Mouse (Mus musculus): ENCODE results near the gene Asic5. TPM values are rescaled to one million over a fixed set of nuclear protein-coding genes. Genes with fewer than 3 reads are reported as not detected.
A peak's percentile ranks its signal among the peaks of the same experiment; 100 is the strongest.

The Asic5 gene
- polyA plus RNA-seq, 1 experiment from 2014 or later = not detected

DNA sequence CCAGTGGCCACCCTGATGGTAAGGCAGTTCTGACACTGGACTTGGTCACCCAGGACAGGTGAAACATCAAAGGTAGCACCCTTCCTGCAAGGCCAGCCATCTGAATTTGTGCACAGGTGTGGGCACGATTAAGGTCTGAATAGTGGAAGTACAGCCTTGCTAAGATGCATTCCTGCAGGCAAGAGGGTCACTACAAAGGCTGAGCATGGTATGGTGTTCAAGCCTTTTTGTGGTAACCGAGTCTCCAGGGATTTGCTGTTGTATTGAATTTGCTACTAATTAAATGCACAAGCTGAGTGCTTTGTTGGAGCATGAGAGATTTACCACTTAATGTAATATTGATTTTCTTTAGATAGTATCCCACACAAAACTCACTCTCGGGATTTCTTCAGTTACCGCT, 66.0 kb downstream of the Asic5 start:
- ATAC-seq (ENCODE audit: insufficient number of reproducible peaks, low FRiP score) = no peak
- Histone ChIP-seq H3K4me2 (no peak overlapping the region), H3K4me1 (replicated peaks) (peaks cover 6% of the 10 kb centered on the region; the same call in 1 of the 2 replicates), H3K9me3 (replicated peaks) (no peaks in the 10 kb centered on the region), H3K27me3 (replicated peaks) (no peaks in the 10 kb centered on the region), H3K36me3 (peaks cover 30% of the 10 kb centered on the region), H3K27ac (ENCODE audit: poor library complexity, severe bottlenecking) (no peak overlapping the region), H3K4me3 (no peak overlapping the region), H3K9ac (no peak overlapping the region)
- WGBS = 81% methylated on average over 4 of the region's 4 CpGs

DNA sequence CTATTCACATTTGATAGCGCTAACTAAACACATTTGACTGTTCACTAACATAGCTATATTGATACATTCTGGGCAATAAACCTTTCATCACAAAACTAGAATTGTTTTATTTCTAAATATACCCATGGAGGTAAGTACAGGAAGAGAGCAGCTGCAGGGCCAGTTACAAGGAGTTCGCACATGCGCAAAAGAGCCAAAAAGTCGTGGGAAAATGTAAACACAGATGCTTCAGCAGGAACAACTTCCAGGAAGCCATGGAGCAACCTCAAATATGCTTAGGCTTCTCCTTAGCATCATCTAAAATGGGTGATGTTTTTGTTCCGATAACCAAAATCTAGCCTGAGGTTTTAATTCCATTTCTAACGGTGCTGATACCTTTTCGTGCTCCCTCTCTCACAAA, 66.6 kb downstream of the Asic5 start:
- no peak overlapping the region for H3K9ac ChIP-seq
- no peak overlapping the region for H3K4me2 ChIP-seq
- ATAC-seq (ENCODE audit: insufficient number of reproducible peaks, low FRiP score) = no peak
- H3K27ac ChIP-seq (ENCODE audit: poor library complexity, severe bottlenecking) = no peak overlapping the region
- WGBS = 61% methylated on average over 7 of the region's 7 CpGs
- H3K9me3 ChIP-seq (replicated peaks) = no peaks in the 10 kb centered on the region
- H3K4me3 ChIP-seq = no peak overlapping the region
- peaks cover 25% of the 10 kb centered on the region for H3K36me3 ChIP-seq
- peaks cover 6% of the 10 kb centered on the region; the same call in 1 of the 2 replicates for H3K4me1 ChIP-seq (replicated peaks)
- no peaks in the 10 kb centered on the region for H3K27me3 ChIP-seq (replicated peaks)

DNA sequence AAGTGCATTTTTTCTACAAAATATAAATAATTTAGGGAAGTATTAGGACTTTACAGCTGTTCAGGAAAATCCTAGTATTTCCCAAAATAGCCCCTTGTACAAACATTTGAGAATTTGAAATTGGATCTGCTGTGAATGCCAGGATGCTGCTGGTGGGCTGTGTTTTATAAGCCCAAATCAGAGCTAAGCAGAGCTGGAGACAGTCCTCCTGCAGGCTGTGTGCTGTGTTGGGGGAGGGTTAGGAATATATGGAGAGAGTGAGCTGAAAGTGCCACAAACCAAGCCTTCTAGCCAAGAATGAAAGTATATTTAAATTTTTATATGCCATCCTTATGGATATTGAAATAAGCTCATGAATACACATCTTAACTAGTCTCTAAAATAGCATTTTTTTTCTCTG, 69.4 kb downstream of the Asic5 start:
- peaks cover 10% of the 10 kb centered on the region for H3K36me3 ChIP-seq
- no peaks in the 10 kb centered on the region for H3K9me3 ChIP-seq (replicated peaks)
- peaks cover 19% of the 10 kb centered on the region for H3K4me1 ChIP-seq (replicated peaks)
- H3K4me3 ChIP-seq = no peak overlapping the region
- H3K4me2 ChIP-seq = no peak overlapping the region
- H3K27me3 ChIP-seq (replicated peaks) = no peaks in the 10 kb centered on the region
- ATAC-seq (ENCODE audit: insufficient number of reproducible peaks, low FRiP score) = no peak
- no peak overlapping the region for H3K9ac ChIP-seq
- H3K27ac ChIP-seq (ENCODE audit: poor library complexity, severe bottlenecking) = no peak overlapping the region

DNA sequence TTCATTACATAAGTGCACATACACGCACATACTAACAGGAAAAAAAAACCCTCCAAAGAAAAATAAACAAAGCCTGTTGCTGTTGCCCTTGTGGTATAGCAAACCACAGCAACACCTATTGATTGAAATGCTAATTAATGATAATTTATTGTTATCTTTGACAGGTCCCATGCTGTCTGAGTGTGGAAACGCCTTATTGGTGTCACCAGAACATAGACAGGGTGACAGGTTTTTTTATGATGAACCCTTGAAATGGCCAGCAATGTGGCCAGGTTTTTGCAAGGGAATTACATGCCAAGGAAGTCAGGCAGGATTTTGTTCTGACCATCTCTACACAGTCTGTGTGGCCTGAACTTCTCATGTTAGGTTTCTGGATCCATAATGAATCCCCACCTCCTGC, 69.9 kb downstream of the Asic5 start:
- peaks cover 19% of the 10 kb centered on the region for H3K4me1 ChIP-seq (replicated peaks)
- no peak overlapping the region for H3K9ac ChIP-seq
- H3K9me3 ChIP-seq (replicated peaks) = no peaks in the 10 kb centered on the region
- H3K4me2 ChIP-seq = no peak overlapping the region
- no peak for ATAC-seq (ENCODE audit: insufficient number of reproducible peaks, low FRiP score)
- H3K27me3 ChIP-seq (replicated peaks) = no peaks in the 10 kb centered on the region
- no peak overlapping the region for H3K4me3 ChIP-seq
- WGBS = 71% methylated on average over 2 of the region's 2 CpGs
- H3K27ac ChIP-seq (ENCODE audit: poor library complexity, severe bottlenecking) = no peak overlapping the region
- H3K36me3 ChIP-seq = peaks cover 7% of the 10 kb centered on the region; the same call in 1 of the 2 replicates

- H3K27me3 ChIP-seq (replicated peaks) = no peaks in the 10 kb centered on the region
- H3K27ac ChIP-seq (ENCODE audit: poor library complexity, severe bottlenecking) = peak overlapping the region; percentile 32; the same call in 1 of the 2 replicates
- H3K36me3 ChIP-seq = peaks cover 11% of the 10 kb centered on the region; the same call in 1 of the 2 replicates
- no peaks in the 10 kb centered on the region for H3K9me3 ChIP-seq (replicated peaks)
- H3K9ac ChIP-seq = no peak overlapping the region
- ATAC-seq (ENCODE audit: insufficient number of reproducible peaks, low FRiP score) = no peak
- H3K4me1 ChIP-seq (replicated peaks) = peaks cover 29% of the 10 kb centered on the region
- no peak overlapping the region for H3K4me3 ChIP-seq
- H3K4me2 ChIP-seq = no peak overlapping the region
- 19% methylated on average over 5 of the region's 5 CpGs for WGBS
Measured at GRCm38 (mm10) chr3:82054283-82054974, 72.3 kb downstream of the Asic5 start.

DNA sequence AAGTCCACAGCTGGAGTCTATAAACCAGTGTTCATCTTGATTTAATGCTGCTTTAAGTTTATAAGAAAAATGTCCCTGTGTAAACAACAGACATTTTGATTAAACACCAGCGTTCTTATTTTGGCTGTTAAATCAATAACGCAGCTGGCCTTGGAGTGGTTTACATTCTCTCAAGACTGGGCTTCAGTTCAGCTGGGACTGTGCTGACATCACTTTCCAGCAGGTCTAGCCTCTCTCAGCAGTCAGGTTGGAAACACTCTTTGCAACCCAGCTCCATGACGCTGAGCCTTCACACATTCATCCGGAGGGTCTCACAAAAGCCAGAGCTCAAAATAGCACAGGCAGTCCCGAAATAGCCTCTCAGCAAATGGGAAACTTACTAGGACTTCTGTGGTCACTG, 75.1 kb downstream of the Asic5 start:
- peak; percentile 61 for ATAC-seq (ENCODE audit: insufficient number of reproducible peaks, low FRiP score)
- no peaks in the 10 kb centered on the region for H3K9me3 ChIP-seq (replicated peaks)
- no peak overlapping the region for H3K4me2 ChIP-seq
- no peaks in the 10 kb centered on the region for H3K27me3 ChIP-seq (replicated peaks)
- no peak overlapping the region for H3K4me3 ChIP-seq
- 24% methylated on average over 5 of the region's 5 CpGs for WGBS
- no peak overlapping the region for H3K9ac ChIP-seq
- H3K4me1 ChIP-seq (replicated peaks) = peaks cover 43% of the 10 kb centered on the region
- H3K36me3 ChIP-seq = peaks cover 12% of the 10 kb centered on the region; the same call in 1 of the 2 replicates
- H3K27ac ChIP-seq (ENCODE audit: poor library complexity, severe bottlenecking) = peak overlapping the region; percentile 82

GRCm38 (mm10) chr3:82061402-82062180, 79.5 kb downstream of the Asic5 start:
- peak; percentile 54 for ATAC-seq (ENCODE audit: insufficient number of reproducible peaks, low FRiP score)
- peaks cover 41% of the 10 kb centered on the region for H3K4me1 ChIP-seq (replicated peaks)
- H3K4me2 ChIP-seq = no peak overlapping the region
- 15% methylated on average over 9 of the region's 9 CpGs for WGBS
- H3K27ac ChIP-seq (ENCODE audit: poor library complexity, severe bottlenecking) = peak overlapping the region; percentile 63
- H3K9ac ChIP-seq = no peak overlapping the region
- H3K27me3 ChIP-seq (replicated peaks) = no peaks in the 10 kb centered on the region
- H3K4me3 ChIP-seq = no peak overlapping the region
- 0 out of 2 replicates have a peak, but pooled peaks cover 5% of the 10 kb centered on the region for H3K36me3 ChIP-seq
- H3K9me3 ChIP-seq (replicated peaks) = no peaks in the 10 kb centered on the region

DNA sequence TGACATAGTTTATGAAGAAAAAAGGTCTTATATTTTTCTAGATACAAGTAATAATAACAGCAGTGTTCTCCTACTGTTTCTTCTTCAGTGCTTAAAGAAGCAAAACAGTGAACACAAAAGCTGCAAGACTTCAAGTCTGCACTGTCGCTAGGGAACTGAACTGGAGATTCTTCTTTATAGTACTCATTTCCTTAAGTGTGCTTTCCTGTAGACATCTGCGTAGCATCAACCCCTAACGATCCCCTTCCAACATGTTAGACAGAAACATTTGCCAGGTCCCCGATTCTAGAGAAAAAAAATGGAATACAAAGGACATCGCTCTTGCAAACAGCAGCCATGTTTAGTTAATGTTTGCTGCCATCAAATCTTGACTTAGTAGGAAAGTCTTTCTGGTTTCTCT, 85.7 kb downstream of the Asic5 start:
- H3K9me3 ChIP-seq (replicated peaks) = no peaks in the 10 kb centered on the region
- H3K36me3 ChIP-seq = no peaks in the 10 kb centered on the region
- H3K27me3 ChIP-seq (replicated peaks) = no peaks in the 10 kb centered on the region
- ATAC-seq (ENCODE audit: insufficient number of reproducible peaks, low FRiP score) = no peak; the same call in 1 of the 2 replicates
- H3K4me1 ChIP-seq (replicated peaks) = peaks cover 32% of the 10 kb centered on the region
- no peak overlapping the region for H3K4me3 ChIP-seq
- no peak overlapping the region for H3K27ac ChIP-seq (ENCODE audit: poor library complexity, severe bottlenecking)
- H3K9ac ChIP-seq = no peak overlapping the region
- 49% methylated on average over 5 of the region's 5 CpGs for WGBS
- H3K4me2 ChIP-seq = no peak overlapping the region

Other genes with a start within 250 kb of the Asic5 start
- 17.5 and 18.7 TPM in 2 replicates for gene Ctso, start 49.7 kb upstream of the Asic5 start, polyA plus RNA-seq (2016; fragmentation: Nextera tagmentation; extraction: Ambion mirVana)
- gene Tdo2, start 6.1 kb upstream of the Asic5 start, polyA plus RNA-seq (2016; fragmentation: Nextera tagmentation; extraction: Ambion mirVana) = 0.54 and 0.78 TPM in 2 replicates
- gene Gucy1b1, start 92.4 kb downstream of the Asic5 start, polyA plus RNA-seq (2016; fragmentation: Nextera tagmentation; extraction: Ambion mirVana) = 61.4 and 62.6 TPM in 2 replicates
- gene Gucy1a1, start 163.5 kb downstream of the Asic5 start, polyA plus RNA-seq (2016; fragmentation: Nextera tagmentation; extraction: Ambion mirVana) = 51.3 and 53.3 TPM in 2 replicates